Mouse (Mus musculus): ENCODE data around the gene Ralgds.

GRCm38 (mm10) chr2:28505795-28506194 is 7.1 kb upstream of the Ralgds start, which contains the start of gene Gm10134:
- TF ChIP-seq POLR2A (IDR thresholded peaks at IDR 0.05; ENCODE audit: borderline replicate concordance, insufficient read depth, low read length): no peak
- no peak for TF ChIP-seq CTCF (IDR thresholded peaks at IDR 0.05; ENCODE audit: borderline replicate concordance, insufficient read depth, low read depth, low read length)
